Mouse (Mus musculus) ES-E14 (cell line): ENCODE data around the gene Lrrc8e. TPM values are rescaled to one million over a fixed set of nuclear protein-coding genes. Genes with fewer than 3 reads are reported as not detected.
A peak's percentile ranks its signal among the peaks of the same experiment; 100 is the strongest.

Experiments
- DNase-seq: peaks from one replicate; pipeline ENCODE4 v3.0.0-alpha.2; 2013; ENCODE audit warnings: low read depth, low spot score
- H3K27ac ChIP-seq: 2 replicates; pipeline ENCODE4 v1.5.1; 2012; ENCODE audit warnings: low read depth, mild to moderate bottlenecking, low read length, moderate library complexity, mixed read lengths; ENCODE audit not compliant: poor library complexity, insufficient read depth, severe bottlenecking
- H3K36me3 ChIP-seq: 2 replicates; pipeline ENCODE4 v1.6.1; 2012; ENCODE audit warnings: mild to moderate bottlenecking, low read length, moderate library complexity, mixed read lengths; ENCODE audit not compliant: control insufficient read depth, poor library complexity, insufficient read depth, severe bottlenecking
- H3K4me1 ChIP-seq, 2 experiments: fragments of 150-350 bp in 1 of 2; sonication (generic) in 1 of 2; 2 replicates each; pipeline ENCODE4 v1.6.1; 2012; ENCODE audit warnings: low read length in 2 of 2, mild to moderate bottlenecking in 1 of 2, mixed read lengths in 1 of 2; ENCODE audit not compliant: control insufficient read depth in 2 of 2, insufficient read depth in 2 of 2, poor library complexity in 1 of 2
- H3K4me3 ChIP-seq, 2 experiments: fragments of 150-350 bp in 1 of 2; sonication (generic) in 1 of 2; 2 replicates each; pipeline ENCODE4 v1.5.1; 2012; ENCODE audit warnings: low read length in 2 of 2, low read depth in 1 of 2, mild to moderate bottlenecking in 1 of 2, mixed read lengths in 1 of 2; ENCODE audit not compliant: insufficient read depth in 1 of 2, poor library complexity in 1 of 2, severe bottlenecking in 1 of 2
- H3K9ac ChIP-seq: 2 replicates; pipeline ENCODE4 v1.6.1; 2012; ENCODE audit warnings: low read depth, mild to moderate bottlenecking, low read length, mixed read lengths; ENCODE audit not compliant: poor library complexity, insufficient read depth, severe bottlenecking
- H3K9me3 ChIP-seq: fragments of 150-350 bp; sonication (generic); 2 replicates; pipeline ENCODE4 v1.6.1; 2012; ENCODE audit warnings: low read depth, mild to moderate bottlenecking, low read length; ENCODE audit not compliant: control insufficient read depth, insufficient read depth
- CHD2 ChIP-seq: IDR thresholded peaks from 2 replicates; pipeline ENCODE4 v1.6.1; 2014; ENCODE audit warnings: mild to moderate bottlenecking, low read depth, low read length, inconsistent platforms
- HCFC1 ChIP-seq: IDR thresholded peaks from 2 replicates; pipeline ENCODE4 v1.6.1; 2012; ENCODE audit warnings: low read length, inconsistent platforms, borderline replicate concordance; ENCODE audit not compliant: insufficient read depth
- MAFK ChIP-seq: IDR thresholded peaks from 2 replicates; pipeline ENCODE4 v1.6.1; 2014; ENCODE audit warnings: mild to moderate bottlenecking, low read depth, low read length, inconsistent platforms; ENCODE audit not compliant: insufficient read depth
- ZC3H11A ChIP-seq: IDR thresholded peaks from 2 replicates; pipeline ENCODE4 v1.6.1; 2012; ENCODE audit warnings: low read depth, mild to moderate bottlenecking, inconsistent platforms, low read length, borderline replicate concordance
- ZNF384 ChIP-seq: IDR thresholded peaks from 2 replicates; pipeline ENCODE4 v1.6.1; 2012; ENCODE audit warnings: low read depth, low read length, inconsistent platforms
- in situ Hi-C, 2 experiments: fragments of 600-800 bp; cut with MboI; formaldehyde crosslinking; loops; one replicate each; pipeline ENCODE4 v1.15.1; 2025; ENCODE audit warnings: low sequenced_read_pairs in 2 of 2, inconsistent platforms in 1 of 2; ENCODE audit not compliant: unreplicated experiment in 2 of 2
- total RNA-seq: library from RNA; depleted of rRNA; stranded (reverse); fragments of 300-350 nt; gene quantifications from 2 replicates; pipeline ENCODE4 v1.2.3, GENCODE M21; 2012

Lrrc8e gene
- total RNA-seq, 1 experiment, result 0.67 TPM

GRCm38 (mm10) chr8:4189031-4189722 is 37.5 kb upstream of the Lrrc8e start:
- in situ Hi-C loops, result no loop called here
- no peak overlapping the region for H3K27ac ChIP-seq
- no peaks in the 10 kb centered on the region for H3K9me3 ChIP-seq
- DNase-seq, result no peak
- H3K9ac ChIP-seq, result no peak overlapping the region
- H3K36me3 ChIP-seq, result no peaks in the 10 kb centered on the region
- H3K4me1 ChIP-seq, result peaks cover 0 to 13% of the 10 kb centered on the region in 2 experiments; a peak in 2 of 4 replicates
- TF ChIP-seq MAFK, result no peak
- no peak for TF ChIP-seq CHD2
- TF ChIP-seq HCFC1, result no peak
- TF ChIP-seq ZNF384, result no peak
- no peak for TF ChIP-seq ZC3H11A
- H3K4me3 ChIP-seq, result no peak overlapping the region

DNA sequence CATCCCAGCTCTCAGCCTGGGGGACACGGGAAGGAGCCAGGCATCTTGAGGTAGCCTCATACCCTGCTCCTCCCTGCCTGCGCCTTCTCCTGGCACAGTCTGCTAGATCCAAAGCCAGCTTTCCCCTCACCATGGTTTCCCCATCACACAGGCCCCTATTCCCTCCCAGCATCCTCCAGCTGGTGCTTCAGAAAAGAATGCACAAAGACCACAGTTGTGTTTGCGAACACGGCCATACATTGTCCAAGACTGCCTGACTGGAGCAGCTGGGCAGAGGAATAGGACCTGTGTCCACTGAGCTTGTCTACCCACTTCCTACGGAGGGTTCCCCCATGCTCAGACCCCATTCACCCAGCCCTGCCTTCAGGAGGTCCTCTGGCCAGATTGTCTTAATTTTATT is 34.3 kb upstream of the Lrrc8e start:
- in situ Hi-C loops, result no loop called here
- Histone ChIP-seq H3K4me3 (no peak overlapping the region), H3K9me3 (no peaks in the 10 kb centered on the region), H3K4me1 (peaks cover 0 to 13% of the 10 kb centered on the region in 2 experiments; a peak in 2 of 4 replicates), H3K9ac (no peak overlapping the region), H3K27ac (no peak overlapping the region), H3K36me3 (no peaks in the 10 kb centered on the region)
- no peak for DNase-seq
- no peak for TF ChIP-seq MAFK
- TF ChIP-seq ZNF384, result no peak
- no peak for TF ChIP-seq HCFC1
- TF ChIP-seq ZC3H11A, result no peak
- TF ChIP-seq CHD2, result no peak

DNA sequence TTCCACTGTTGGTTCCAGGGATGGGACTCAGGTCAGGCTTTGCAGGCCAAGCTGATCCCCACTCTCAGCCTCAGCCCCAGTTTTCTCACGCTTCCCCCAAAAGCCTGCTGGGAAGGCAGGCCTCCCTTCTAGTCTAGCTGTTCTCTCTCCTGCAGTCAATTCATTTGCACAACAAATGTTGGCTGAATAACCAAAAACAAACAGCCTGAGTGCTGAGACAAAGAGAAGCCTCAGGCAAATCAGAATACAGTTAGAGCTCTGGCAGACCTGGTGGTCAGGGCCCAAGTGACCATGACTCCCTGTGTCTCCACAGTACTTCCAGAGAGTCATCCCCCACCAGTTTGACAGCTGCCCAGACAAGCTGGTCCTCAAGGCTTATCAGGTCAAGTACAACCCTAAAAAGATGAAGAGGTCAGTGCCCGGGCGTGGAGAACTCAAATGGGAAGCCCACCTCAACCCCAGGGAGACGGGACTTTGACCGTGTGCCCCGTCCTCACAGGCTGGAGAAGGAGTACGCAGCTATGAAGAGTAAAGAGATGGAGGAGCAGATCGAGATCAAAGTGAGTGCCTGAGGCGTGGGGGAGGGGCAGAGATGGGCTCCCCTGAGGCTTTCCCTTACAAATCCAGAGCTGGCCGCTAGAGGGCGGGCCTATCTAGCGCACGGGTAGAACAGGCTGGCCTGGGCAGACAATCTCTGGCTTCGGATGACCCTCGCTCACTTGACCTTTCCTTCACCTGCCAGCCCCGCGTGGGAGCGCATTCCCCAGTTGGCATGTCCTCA is 33.6 kb upstream of the Lrrc8e start:
- in situ Hi-C loops, result no loop called here
- Histone ChIP-seq H3K36me3 (no peaks in the 10 kb centered on the region), H3K9ac (no peak overlapping the region), H3K27ac (peak overlapping the region; percentile 7; the same call in 1 of the 2 replicates), H3K4me3 (peak overlapping the region in 1 of 2 experiments; percentile 24; a peak in 2 of 4 replicates), H3K9me3 (no peaks in the 10 kb centered on the region), H3K4me1 (peaks cover 0 to 13% of the 10 kb centered on the region in 2 experiments; a peak in 2 of 4 replicates)
- TF ChIP-seq ZNF384 (no peak), ZC3H11A (peak; percentile 39; the same call in 1 of the 2 replicates), MAFK (no peak), HCFC1 (no peak), CHD2 (peak; percentile 32; the same call in 1 of the 2 replicates)
- peak; percentile 78 for DNase-seq

DNA sequence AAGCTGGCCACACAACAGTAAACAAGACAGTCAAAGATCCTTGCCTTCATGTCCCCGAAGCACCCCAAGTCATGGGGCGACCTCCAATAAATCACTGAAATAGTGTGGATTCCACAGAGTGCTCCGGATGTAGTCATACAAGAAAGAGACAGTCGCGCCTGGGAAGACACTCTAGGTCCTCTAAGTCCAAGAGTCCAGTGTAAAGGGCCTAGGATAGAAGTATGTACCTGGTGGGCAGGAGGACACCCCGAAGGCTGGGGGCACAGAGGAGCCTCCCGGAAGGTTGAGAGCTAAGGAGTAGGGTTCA is 33.1 kb upstream of the Lrrc8e start:
- in situ Hi-C loops, result no loop called here
- no peak for DNase-seq
- H3K4me3 ChIP-seq, result no peak overlapping the region
- H3K36me3 ChIP-seq, result no peaks in the 10 kb centered on the region
- H3K4me1 ChIP-seq, result peaks cover 0 to 13% of the 10 kb centered on the region in 2 experiments; a peak in 2 of 4 replicates
- no peaks in the 10 kb centered on the region for H3K9me3 ChIP-seq
- no peak overlapping the region for H3K27ac ChIP-seq
- no peak overlapping the region for H3K9ac ChIP-seq
- no peak for TF ChIP-seq MAFK
- TF ChIP-seq CHD2, result no peak

- in situ Hi-C loops, result no loop called here
- no peak for TF ChIP-seq ZC3H11A
- no peak for TF ChIP-seq HCFC1
- TF ChIP-seq ZNF384, result no peak
- TF ChIP-seq CHD2, result no peak
- TF ChIP-seq MAFK, result no peak
Observed at GRCm38 (mm10) chr8:4201321-4201720, 25.3 kb upstream of the Lrrc8e start.

More at GRCm38 (mm10) chr8:4201321-4201720, 25.3 kb upstream of the Lrrc8e start:
- no peaks in the 10 kb centered on the region for H3K9me3 ChIP-seq
- DNase-seq, result no peak
- H3K27ac ChIP-seq, result no peak overlapping the region
- no peak overlapping the region for H3K4me3 ChIP-seq
- no peaks in the 10 kb centered on the region for H3K4me1 ChIP-seq
- H3K36me3 ChIP-seq, result no peaks in the 10 kb centered on the region
- no peak overlapping the region for H3K9ac ChIP-seq
